Mouse (Mus musculus): ENCODE measurements around the gene Fus. TPM values are rescaled to one million over a fixed set of nuclear protein-coding genes. Genes with fewer than 3 reads are reported as not detected.

Gene Fus
- total RNA-seq (2021) = 100 to 1,000 TPM; 270 to 316 TPM

DNA sequence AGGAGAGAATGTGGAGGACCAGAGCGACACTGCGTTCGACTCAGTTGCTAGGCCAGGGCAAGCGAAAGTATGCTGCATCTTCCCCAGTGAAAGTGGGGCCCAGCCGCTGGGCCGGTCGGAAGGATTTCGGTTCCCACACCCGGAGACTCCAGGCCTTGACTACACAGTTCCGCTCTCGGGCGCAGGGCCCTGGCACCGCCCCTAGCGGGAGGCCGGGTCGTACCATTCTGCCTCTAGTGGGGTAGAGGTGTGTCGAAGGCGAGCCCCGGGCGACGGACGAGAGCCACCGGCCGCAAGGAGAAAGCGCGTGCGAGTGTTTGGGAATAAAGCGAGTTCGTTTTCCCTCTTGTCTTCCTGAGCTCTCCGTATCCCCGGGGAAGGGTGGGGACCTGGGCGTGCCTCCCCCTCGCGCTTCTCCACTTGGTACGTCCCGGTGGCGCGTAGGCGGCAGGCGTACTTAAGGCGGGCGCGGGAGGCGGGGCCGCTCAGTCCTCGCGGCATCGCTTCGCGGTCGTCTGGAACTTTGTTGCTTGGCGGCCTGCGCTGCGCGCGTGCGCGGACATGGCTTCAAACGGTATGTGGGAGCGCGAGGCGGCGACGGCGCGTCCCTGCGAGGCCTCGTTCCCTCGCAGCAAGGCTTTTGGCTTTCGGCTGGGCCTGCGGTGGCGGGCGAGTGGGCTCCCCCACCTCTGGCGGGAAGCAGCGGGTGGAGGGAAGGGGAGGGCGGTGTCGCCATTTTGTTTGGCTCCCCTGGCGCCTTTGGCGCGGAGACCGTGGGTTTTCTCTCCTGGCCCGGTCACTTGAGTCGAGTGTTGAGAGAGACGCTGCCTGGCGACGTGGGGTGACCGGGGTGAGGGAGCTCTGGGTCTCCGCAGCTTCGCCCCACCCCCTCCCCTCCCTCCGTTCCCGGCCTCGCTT is at the start of gene Fus:
TSS of gene Fus (plus strand) at position 454 of the 918 bp plus-strand sequence.
- DNase-seq (ENCODE audit: low spot score in 2 of 2) = peak; percentile 95
- intact Hi-C loops (cut with DNase I) = no loop called here

DNA sequence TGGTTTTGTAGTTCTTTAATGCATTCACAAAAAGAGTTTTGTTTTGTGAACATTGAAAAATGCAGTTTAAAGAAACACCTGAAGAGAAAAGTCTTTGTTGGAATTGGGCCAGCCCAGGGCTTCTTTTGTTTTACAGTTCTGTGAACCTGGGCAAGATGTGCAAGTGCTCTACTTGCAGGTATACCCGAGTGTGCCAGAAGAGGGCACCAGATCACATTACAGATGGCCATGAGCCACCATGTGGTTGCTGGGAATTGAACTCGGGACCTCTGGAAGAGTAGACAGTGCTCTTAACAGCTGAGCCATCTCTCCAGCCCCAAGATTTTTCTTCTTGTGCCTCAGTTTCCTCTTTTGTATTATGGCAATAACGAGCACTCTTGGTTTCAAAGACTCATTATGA is 49.1 kb upstream of the Fus start:
- intact Hi-C loops (cut with DNase I) = no loop called here
- peak in 1 of 2 experiments; percentile 35 for DNase-seq (ENCODE audit: low spot score in 2 of 2)

DNA sequence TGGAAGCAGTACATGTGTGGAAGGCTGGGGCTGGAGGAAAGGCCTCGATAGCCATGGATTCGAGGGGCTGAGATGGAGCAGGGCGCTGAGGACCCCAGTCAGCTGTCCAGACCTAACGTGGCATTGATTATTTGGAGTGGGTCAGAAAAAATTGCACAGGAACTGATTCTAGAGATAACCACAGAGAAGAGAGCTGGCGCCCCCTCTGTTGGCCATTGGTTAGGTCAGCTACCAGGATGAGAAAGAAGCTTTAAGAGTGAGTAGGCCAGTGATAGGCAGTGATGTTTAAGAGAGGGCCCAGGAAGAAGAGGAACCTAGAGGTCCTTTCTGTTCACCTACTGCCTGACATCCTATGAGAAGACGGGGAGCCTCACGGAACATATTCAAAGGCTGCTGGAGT is 48.0 kb upstream of the Fus start:
- DNase-seq (ENCODE audit: low spot score in 2 of 2) = no peak
- intact Hi-C loops (cut with DNase I) = no loop called here

DNA sequence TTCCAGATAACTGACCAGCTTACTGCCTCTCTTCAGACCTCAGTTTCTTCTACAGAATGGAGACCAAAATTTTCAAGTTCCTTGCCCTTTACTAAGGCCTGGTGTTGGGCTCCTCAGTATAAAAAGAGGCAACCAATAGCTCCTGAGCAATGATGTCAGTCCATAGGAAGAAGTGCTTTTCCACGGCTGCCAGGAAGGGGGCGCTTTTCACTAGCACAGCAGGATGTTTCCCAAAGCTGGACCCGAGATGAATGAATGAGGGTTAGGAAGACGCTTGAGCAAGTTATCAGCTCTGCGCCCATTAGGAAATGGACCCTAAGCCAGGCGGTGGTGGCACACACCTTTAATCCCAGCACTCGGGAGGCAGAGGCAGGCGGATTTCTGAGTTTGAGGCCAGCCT is 45.7 kb upstream of the Fus start:
- DNase-seq (ENCODE audit: low spot score in 2 of 2) = peak in 1 of 2 experiments; percentile 31
- intact Hi-C loops (cut with DNase I) = no loop called here

DNA sequence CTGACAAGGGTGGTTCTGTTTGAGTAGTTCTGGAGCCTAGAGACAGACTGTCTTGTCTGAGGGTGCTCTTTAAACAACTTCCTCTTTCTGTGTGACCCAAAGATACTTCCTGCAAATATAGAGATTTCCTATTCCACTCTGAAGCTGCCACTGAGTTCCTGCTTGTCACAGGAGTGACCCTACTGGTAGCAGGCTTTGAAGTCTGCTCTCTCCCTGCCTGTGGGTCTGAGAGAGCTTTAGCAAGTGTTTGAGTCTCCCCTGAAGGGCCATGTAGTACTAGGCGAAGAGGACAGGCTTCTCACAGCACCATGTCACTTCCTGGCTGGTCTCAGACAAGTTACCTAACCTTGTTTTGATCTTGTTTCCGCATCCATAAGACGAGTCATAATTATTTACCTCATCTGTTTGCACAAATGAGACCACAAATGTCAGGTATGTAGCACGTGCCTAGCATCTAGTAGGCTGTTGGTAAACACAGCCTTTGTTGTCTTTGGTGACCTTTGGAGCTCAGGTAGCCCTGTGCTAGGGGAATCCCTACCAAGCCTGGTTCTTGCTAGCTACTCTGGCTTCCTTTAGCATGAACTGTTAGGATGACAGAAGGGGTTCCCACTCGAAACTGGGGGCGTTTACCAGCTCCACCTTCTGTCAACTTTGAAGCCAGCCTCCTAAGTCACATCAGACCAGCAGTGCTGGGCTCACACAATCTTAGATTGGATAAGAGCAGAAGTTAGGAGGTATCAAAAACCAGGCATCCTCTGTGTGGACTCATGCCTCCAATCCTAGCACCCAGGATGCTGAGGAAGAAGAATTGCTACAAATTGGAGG is 44.6 kb upstream of the Fus start:
- intact Hi-C loops (cut with DNase I) = no loop called here
- DNase-seq (ENCODE audit: low spot score in 2 of 2) = peak in 1 of 2 experiments; percentile 57

DNA sequence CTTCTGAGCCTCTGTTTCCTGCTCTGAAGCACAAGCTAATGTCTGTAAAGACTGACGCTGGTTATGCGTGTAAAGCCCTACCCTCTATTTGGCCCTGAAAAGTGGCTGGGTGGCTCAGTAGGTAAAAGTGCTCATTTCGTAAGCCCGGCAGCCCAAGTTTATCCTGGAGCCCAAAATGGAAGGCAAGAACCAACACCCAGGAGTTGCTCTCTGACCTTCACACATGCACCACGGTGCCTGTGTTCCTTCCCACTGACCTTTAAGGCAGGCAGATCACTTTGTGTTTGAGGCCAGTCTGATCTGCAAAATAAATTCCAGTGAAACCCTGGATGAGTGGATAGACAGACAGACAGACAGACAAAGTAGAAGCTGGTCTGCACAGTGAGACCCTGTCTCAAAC is 43.5 kb upstream of the Fus start:
- intact Hi-C loops (cut with DNase I) = no loop called here
- no peak for DNase-seq (ENCODE audit: low spot score in 2 of 2)

DNA sequence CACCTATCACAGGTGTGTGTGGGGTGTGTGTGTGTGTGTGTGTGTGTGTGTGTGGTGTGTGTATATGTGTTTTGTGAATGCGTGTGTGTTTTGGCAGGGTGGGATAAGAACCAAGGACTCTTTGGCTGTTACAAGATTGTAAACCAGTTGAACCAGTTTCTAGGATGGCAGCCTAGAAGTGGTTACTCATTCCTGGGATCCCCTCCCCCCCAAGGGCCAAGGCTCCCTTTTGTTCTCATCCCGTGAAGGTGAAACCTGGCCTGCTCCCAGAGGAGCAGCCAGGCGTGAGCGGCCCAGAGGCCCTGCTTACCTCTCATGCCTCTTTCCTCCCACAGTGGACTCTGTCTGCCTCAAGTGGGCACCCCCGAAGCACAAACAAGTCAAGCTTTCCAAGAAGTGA is 42.0 kb upstream of the Fus start:
- no peak for DNase-seq (ENCODE audit: low spot score in 2 of 2)
- intact Hi-C loops (cut with DNase I) = no loop called here

DNA sequence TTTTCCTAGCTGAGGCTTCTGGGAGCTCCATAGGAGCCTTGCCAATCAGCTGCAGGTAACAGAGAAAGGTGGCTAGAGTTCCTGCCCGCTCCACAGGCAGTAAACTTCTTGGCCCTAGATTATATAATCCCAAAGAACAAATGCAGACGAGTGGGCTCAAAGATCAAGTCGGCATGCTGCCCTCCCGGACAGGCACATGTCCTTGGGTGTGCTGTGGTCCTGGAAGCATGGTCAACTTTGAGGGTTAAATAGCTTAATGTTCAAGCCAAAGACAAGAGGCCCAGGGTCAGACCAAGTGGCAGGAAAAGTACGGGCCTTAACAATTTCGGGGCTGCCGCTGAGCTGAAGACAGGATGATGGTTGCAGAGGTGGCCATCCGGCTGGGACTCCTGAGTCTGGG is 41.2 kb upstream of the Fus start:
- DNase-seq (ENCODE audit: low spot score in 2 of 2) = no peak
- intact Hi-C loops (cut with DNase I) = no loop called here

DNA sequence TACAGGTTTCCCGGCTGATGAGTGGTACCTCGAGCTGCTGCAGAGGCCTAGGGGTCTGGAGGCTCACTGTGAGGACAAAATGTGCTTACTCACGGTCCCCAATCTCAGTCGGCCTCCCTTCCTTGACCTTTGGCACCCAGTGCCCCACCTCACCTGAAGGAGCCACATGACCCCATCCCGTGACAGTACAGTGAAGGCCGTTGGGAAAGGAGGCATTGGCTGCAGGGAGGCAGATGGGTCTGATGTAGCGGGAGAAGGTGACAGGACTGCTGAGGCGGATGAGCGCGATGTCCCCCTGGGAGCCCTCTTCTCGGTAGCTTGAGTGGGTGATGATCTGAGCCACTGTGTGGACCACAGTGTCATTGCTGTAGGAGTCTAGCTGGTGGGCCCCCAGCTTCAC is 40.4 kb upstream of the Fus start:
- intact Hi-C loops (cut with DNase I) = no loop called here
- DNase-seq (ENCODE audit: low spot score in 2 of 2) = no peak

DNA sequence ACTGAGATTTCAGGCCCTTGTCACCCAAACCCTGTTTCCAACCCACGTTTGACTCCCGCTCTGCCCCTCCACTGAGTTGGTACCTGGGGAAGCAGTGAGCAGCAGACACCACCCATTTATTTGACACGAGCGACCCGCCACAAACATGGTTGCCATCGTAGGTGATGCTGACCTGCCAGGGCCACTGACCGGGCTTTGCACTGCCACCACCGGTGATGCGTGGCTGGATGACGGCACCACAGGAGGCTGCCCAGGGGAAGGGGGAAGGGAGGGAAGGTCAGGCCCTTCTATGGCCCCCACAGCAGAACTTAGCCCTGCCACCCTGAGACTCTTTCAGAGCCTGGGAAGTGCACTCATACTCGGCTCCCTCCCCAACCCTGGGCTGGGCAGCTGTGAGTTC is 39.5 kb upstream of the Fus start:
- intact Hi-C loops (cut with DNase I) = no loop called here
- DNase-seq (ENCODE audit: low spot score in 2 of 2) = no peak

DNA sequence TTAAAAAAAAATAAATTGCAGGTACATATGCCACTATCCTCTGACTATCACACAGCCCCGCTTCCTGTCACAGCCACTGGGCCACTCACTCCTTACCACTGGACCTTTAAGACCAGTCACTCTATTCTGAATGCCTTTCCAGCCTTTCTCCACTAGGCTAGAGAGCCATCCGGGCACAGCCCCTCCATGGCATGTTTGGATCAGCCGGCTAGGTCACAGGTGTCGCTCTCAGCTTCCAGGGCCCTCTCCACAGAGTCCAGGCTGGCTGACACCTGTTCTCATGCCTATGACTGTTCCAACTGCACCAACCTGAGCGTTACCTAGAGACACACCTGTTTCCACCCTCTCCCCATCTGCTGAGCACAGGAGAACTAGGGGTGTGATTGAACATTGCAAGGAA is 38.7 kb upstream of the Fus start:
- intact Hi-C loops (cut with DNase I) = no loop called here
- DNase-seq (ENCODE audit: low spot score in 2 of 2) = no peak

DNA sequence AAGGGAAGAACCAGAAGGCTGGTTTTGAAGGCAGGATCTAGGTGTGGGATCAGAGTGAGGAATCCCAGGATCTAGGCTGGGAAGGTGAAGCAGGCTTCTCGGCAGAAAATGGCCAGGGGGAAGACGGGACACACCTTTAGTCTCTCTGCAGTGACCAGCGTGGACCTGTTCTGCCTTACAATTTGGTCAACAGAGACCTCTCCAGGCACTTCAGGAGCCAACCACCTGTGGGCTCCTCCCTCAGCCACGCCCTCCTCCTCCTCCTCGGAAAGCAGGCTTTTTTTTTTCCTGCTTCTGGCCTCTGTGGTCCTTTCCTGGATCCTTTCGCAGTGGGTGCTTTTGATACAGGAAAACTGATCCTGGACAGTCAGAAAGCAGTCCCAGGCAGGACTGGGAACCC is 37.3 kb upstream of the Fus start, which contains the start of gene Prss8:
TSS of gene Prss8 (minus strand) at position 182 of the 400 bp plus-strand sequence.
- intact Hi-C loops (cut with DNase I) = no loop called here
- DNase-seq (ENCODE audit: low spot score in 2 of 2) = no peak

DNA sequence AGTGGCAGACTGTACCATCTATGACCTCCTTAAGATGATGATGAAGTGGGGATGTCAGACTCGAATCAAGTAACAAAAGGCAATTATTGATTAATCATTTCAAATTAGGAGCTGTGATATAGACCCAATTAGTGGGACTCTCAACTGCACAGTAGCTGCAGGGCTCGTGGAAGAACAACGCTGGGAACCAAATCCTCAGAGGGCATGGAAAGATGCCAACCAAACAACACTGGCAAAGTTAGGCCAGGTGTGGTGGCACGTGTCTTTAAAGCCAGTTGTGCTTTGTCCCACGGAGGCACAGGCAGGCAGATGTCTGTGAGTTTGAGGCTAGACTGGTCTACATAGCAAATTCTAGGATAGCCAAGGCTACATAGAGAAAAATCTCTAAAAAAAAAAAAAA is 36.6 kb upstream of the Fus start:
- intact Hi-C loops (cut with DNase I) = no loop called here
- no peak for DNase-seq (ENCODE audit: low spot score in 2 of 2)

DNA sequence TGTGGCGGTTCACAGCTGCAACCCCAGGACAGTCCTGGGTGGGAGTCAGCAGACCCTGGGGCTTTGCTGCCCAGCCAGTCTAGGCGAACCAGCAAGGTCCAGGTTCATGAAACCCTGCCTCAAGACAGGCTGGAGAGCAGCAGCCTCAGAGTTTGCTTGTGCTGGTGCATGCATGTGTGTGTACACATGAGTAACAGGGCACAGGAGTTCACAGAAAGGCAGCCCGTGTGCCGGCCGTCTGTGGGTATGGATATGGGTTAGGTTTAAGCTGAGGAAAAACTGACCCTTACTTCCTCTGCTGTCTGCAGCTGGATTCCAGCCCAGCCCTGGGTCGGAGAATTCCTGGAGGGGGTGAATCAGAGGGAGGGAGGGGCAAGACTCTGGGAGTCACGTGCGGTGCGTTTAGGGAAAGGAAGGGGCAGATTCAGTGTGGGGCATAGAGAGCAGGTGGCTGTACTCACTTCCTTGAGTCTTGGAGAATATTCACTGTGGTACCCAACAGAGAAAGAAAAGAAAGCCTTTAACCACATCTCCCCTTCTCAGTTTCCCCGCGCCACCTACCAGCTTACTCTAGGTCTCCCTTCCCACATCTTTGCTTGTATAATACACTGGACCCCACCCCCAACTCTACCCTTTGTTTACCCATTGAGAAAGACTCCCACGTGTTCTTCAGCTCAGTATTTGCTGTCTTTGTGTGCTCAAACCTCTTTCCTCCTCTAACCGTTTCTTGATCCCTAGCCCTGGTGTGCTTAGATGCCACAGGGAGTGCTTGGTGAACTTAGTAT is 35.7 kb upstream of the Fus start:
- intact Hi-C loops (cut with DNase I) = no loop called here
- DNase-seq (ENCODE audit: low spot score in 2 of 2) = no peak

DNA sequence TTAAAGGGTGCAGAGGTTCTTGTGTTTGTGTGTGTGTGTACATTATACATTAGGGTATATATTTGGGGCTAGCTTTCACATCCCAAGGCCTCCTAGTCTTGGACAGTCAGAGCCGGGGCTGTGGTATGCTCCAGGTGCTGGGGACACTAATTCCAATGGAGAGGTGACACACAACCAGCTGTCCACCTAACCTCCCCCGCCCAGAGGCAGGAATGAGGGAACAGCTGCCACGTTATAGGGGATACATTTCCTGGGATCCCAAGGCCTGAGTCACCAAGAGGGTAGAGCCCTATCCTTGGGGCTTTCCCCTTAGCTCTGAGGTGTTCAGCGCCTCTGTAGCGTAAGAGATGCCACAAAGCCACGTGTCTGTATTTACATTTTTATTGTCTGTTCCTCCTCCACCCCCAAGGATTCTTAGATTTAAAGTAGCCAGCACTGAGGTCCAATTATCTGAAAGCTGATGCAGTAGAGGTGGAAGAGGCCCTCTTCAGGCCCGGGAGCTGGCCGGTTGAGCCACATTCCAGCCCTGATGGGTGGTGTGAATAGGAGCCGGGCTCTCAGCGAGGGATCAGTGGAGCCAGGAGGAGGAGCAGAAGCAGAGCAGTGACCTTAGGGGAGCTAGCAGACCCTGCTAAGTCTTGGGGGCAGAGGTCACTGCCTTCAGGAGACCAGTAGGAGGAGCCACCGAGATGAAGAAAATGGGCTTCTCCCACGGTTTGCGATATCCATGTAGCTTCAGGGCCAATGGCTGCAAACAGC is 34.8 kb upstream of the Fus start:
- DNase-seq (ENCODE audit: low spot score in 2 of 2) = no peak
- intact Hi-C loops (cut with DNase I) = no loop called here

DNA sequence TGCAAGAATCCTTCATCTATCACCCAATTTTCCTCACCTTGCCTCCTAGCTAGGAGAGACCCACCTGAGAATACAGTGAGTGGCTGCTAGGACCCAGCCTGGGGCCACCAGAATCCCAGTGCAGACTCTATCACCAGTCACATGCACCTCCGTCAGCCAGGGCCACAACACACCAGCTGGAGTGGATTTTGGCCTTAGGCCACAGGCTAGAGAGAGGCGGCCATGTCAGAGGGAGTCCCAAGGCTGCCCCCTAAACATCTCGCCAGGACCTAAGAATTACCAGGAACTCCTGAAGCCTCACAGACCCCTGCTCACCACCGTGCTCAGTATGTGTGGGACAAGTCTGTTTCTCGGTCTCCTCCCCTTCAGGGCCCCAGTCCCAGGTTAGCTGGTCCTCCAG is 33.2 kb upstream of the Fus start:
- intact Hi-C loops (cut with DNase I) = no loop called here

DNA sequence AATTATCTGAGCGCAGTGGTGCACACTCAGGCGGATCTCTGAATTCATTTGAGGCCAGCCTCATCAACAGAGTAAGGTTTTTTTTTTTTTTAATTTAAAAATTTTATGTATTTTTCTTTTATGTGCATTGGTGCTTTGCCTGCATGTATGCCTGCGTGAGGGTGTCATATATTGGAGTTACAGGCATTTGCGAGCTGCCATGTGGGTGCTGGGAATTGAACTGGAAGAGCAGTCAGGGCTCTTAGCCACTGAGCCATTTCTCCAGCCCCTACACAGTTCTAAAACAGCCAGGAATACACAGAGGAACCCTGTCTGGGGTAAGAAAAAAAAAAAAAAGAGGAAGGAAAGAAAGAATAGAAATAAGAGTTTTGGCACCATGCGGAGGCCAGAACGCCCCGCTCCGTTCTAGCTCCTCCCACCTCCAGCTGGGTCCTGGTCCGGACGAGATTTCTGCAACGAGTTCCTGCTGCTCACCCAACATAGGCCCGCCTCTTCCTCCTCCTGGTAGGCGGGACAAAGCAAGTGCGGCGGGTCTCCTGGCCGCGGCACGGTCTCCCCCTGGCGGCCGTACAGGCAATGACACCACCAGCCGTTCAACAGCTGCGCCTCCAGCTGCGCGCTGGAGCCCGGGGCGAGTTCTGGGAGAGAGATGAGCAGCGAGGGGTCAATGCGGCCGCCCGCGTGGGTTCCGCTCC is 32.1 kb upstream of the Fus start:
- intact Hi-C loops (cut with DNase I) = loop anchor here (5.0 kb wide), 1 partner anchor 163 kb away; no protein-coding TSS in a partner anchor
- DNase-seq (ENCODE audit: low spot score in 2 of 2) = peak; percentile 95 to 97

More for the DNA sequence above, 33.2 kb upstream of the Fus start:
- DNase-seq (ENCODE audit: low spot score in 2 of 2) = no peak

DNA sequence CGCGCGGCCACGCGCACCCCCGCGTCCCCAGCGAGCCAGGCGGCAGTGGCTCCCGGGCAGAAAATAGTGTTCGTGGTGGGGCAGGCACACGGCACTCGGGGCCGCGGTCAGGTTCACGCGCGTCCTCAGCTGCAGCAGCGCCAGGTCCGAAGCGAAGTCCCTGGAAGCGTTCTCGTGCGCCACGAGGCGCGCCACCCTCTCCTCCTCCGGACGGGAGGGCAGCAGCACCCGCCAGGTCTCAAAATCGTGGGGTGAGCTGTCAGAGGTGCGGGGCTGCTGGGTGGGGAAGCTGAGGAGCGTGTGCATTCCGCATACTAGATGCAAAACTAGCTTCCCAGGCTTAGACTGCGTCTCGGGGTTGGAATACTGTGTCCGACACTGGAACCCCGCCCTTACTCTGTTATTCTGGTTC is 31.5 kb upstream of the Fus start:
- intact Hi-C loops (cut with DNase I) = loop anchor here (5.0 kb wide), 1 partner anchor 163 kb away; no protein-coding TSS in a partner anchor
- DNase-seq (ENCODE audit: low spot score in 2 of 2) = no peak
